Mouse (Mus musculus) right cerebral cortex, postnatal 4 days (tissue): Measurements from ENCODE around the gene Sorcs3.

ENCODE experiments used
- DNase-seq: peaks from one replicate; pipeline ENCODE4 v3.0.0-alpha.2; 2022

Sorcs3 gene

DNA sequence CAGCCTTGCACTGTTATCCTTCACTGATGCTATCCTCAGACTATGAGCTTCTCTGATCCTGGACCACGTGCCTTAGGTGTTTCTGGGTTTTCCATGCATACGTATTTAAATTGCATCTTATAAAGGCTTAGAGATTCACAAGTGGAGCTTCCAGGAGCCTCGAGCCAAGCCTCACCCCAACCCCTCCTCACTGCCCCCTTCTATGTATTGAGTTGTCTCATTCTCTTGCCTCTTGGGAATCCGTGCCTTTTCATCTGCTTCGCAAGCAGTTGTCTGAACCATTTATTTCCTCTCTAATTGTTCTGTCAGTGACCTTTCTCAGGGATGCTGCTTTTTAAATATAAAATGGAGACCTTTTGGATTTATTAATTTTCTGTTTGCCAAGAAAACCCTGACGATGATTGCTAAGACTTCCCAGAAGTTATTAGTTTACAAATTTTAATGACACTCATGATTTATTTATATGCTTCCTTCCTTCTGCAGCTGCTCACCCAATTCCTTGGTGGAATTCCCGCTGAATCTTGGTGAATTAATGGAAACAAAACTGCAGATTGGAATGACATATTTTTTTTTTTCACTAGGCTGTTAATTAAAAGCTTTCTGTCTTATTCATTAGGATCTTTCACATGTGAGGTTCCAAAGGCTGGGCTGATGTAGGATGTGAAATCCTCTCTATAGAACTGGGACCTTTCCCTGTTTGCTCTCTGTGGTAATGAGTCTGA lies 199.1 kb downstream of the Sorcs3 start:
- DNase-seq: no peak

DNA sequence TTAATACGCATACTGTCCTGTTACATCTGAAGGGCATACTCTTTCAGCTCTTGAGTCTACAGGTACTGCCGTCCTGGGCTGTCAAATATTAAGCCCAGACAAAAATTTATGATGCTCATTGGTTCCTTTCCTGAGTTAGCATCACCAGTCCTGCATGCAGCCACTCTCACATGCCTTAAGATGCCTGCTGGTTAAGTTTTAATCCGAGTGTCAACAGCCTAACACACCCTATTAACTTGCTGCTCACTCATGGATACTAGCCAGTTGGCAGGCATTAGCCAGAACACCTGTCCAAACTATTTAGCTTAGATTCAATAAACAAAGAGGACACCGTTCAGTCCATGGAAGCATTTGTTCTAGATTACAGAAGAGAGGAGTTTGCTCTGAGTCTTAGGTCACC lies 202.4 kb downstream of the Sorcs3 start:
- DNase-seq: no peak

DNA sequence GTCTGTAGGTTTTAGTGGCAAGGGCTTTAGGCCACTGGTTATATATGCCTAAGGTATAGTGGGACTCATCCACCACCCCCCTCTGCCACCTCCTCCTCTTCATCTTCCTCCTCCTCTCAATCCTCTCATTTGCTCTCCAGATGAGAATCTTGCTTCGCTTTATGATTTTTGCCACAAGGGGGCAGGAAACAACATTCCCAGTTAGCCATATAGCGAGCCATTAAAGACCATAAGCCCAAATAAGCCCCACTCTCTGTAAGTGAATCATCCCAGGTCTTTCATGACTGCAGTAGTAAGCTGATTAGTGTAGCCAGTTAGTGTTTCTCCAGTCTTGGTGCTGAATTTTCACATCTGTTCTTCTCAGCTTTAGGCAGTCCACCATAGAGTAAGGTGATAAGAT lies 205.5 kb downstream of the Sorcs3 start:
- DNase-seq: no peak

DNA sequence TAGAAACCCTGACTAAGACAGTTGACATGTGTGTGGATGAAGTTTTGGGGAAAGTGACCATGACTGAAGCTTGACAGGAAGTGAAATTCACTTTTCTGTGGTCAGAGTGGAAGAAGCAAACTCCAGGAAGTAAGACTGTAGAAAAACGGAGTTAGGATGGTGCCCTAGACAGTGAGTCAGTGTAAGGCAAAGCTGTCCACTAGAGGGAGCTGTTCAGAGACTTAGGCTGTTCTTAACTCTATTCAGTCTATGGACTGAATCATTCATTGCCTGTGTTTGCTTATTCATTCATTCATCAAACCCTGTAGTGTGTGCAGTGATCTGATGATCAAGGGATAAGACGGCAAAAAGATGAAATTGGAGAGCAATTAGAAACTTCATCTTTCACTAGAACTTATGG lies 208.0 kb downstream of the Sorcs3 start:
- peak; percentile 23 for DNase-seq

DNA sequence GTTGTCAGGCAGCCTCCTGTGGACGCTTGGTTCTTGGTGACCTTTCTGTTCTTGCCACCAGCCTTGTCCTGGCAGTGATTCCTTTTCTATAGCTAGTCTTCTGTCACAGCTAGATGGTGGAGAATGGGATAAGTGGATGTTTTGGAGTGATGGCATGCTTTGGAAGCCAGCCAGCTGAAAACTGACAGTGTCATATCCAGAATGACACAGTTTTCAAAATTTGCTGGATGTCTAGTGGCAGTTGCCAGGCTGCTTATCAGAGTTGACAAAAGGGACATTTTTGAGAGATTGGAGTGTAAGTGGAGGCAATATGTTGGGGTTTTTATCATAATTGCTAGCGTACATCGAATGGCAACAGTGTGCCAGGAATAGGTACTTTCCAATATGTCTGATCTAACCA lies 212.5 kb downstream of the Sorcs3 start:
- no peak for DNase-seq

DNA sequence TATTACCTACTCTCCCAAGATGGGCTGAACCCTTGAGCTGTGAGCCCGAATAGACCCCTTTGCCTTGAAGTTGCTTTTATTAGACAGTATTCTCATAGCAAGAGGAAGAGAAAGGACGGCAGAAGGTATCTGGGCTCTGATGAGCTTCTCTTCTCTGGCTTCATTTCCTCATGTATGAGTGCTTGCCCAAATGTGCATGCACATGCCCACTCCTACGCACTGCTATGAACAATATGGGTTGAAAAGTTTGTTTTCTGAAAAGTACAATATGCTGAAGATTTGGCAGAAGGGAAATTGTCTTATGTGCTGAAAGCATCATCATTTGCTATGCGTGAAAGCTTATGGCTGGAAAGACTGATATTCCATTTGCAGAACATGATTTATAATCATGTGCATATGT lies 223.4 kb downstream of the Sorcs3 start:
- DNase-seq: no peak

DNA sequence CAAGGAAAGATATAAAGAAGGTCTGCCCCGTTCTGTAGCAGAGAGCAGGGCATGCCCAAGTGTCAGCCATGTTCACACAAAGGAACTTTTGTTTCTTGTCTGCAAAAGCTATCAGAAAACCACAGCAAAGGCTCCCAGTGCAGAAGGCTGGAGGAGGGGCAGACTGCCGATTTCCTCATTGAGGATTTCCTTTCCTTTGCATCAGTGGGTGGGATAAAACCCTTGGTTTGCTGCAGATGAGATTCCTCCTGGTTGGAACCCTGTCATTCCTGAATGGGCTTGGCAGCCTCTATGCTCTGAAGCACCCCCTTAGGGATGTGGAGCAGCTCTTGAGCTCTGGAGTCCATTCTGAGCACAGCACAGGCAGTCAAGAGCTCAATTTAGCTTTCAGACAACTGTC lies 223.9 kb downstream of the Sorcs3 start:
- peak; percentile 6 for DNase-seq

DNA sequence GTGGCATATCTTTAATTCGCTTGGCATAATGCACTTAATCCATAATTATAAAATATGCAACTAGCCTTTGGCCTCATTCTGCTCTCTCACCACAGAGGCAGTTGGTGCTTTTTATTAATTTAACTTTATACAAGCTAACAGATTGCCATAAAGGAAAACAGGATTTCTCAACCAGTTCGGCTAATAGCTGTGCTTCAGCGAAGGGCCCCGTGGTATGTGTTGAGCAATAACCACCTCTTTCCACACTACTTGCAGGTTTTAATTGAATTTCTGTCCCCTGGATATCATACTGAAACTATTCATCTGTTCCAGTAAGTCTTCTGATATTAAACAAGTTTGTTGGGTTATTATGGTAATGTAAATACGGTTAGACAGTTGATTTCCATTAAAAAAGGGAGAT lies 224.5 kb downstream of the Sorcs3 start:
- DNase-seq: no peak

DNA sequence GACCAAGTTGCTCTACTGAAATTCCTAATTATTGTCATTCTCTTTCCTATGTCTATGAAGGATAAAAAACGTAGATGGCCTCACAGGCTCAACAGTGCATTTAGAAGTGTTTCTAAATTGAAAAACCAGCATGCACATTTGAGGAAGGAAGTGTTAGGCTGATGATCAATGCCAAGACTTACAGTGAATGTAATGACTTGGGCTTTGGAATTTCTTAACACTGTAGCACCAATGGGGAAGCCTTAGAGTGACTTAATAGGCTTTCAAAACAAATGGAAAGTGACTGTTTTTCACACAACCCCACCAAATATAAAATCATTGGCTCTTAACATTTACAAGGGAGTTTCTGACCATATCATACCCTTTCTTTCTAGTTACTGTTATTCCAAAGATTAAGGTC lies 232.6 kb downstream of the Sorcs3 start:
- no peak for DNase-seq

DNA sequence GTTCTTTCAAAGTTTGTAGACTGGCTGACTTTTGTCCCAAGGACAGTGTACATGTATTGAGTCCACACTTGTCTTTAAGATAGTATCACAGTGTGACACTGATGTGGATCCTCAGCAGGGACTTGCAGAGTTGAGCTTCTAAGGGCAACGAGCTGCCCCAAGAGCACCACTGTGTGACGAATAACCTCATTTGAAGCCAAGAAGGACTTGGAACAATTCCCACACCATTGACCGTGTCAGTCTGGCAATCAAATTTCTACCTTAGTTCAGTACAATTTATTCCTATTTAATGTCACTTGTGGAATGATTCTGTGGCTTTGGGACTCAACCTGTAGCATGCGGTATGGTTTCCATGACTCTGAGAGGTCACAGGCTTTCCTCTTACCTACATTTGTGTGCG lies 255.3 kb downstream of the Sorcs3 start:
- no peak for DNase-seq

DNA sequence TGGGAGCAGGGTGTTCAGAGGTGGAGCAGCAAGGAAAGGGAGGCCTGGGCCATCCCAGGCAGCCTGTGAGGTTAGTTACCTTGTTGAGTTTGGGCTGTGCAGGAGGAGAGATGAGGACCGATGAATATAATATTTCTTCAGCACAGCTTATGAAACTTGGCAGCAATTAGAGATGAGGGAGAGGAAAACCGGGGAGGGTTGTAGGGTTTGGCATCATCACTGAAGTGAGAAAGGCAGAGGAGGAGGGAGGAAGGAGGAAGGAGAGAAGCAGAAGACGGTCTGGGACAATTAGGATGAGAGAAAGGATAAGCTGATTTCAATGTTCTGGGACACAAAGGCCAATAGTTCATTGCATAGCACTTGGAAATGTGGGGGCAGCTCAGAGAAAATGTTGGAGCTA lies 256.6 kb downstream of the Sorcs3 start:
- no peak for DNase-seq

DNA sequence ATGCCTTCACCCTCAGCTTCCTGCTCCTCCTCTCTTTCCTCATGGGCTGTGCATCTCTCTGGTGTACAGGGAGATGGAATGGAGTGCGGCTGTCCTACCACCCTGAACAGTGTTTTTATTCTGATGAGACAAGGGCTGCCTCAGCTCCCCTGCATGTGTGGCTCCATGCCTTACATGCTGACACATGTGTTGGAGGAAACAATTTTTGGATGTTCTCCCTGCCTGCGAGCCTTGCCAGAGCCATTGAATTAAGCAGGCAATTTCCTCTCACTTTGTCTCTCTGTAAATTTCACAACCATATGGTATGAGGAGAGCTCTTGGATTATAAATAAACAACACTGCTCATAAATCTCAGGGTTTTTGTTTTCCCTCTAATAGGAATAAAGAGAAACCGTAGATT lies 257.7 kb downstream of the Sorcs3 start:
- DNase-seq: peak; percentile 11

DNA sequence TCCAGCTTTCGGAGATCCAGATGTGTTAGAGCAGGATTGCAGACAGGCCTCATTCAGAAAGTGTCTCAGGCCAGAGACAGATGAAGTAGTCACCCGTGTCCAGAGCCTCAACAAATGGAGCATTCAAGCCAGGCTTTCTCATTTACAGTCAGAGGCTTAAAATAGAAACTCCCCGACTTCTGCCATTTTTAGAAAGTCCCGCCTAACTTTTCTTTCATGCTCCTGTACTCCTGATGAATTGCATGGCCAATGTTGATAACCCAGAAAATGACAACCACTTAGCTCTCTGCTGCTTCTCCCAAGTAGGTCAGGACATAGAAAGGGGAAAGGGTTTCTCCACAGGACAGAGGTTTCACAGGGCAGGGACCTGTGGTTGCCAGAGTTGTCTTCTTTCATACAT lies 261.6 kb downstream of the Sorcs3 start:
- no peak for DNase-seq

DNA sequence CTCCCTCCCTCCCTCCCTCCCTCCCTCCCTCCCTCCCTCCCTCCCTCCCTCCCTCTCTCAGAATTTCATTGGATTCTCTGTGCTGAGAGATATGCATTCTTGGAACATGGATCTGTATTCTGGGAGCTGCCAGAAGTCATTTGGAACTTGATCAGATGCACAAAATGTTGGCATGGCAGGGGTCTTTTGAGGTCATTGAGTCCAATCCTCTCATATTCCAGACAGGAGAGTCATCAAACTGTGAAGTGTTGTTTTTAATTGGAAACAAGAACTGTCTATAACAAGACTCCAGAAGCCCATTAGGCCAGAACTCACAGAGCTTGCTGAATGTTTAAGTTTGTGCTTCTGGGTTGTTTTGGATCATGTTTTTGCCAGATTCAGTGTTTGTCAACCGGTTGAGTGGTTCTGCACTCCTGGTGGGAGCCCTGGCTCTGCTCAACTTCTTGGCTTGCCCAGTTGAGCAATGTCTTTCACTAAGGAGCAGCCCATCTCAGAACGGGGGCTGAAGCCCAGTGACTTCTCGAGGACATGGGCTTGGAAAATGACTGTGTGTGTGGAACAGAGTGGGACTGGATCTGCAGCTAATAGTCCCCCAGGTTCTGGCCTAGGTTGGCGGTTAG lies 264.1 kb downstream of the Sorcs3 start:
- DNase-seq: no peak

DNA sequence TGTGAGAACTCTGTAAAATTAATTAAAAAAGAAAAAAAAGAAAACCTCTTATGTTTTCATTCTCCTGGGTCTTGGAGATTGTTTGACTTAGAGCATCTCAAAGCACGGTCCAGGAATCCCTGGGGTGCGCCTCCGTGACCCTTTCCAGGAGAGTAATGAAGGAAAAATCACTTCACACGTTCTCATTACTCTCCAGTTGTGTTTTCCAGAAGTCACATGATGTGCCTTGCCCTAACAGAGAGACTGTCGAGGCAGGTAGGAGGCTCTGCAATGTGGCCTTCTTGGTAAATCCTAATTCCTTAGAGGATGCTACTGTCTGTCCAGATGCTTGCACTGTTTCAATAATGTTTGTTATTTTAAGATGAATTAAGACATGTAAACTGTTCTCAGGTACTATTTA lies 266.1 kb downstream of the Sorcs3 start:
- DNase-seq: no peak

DNA sequence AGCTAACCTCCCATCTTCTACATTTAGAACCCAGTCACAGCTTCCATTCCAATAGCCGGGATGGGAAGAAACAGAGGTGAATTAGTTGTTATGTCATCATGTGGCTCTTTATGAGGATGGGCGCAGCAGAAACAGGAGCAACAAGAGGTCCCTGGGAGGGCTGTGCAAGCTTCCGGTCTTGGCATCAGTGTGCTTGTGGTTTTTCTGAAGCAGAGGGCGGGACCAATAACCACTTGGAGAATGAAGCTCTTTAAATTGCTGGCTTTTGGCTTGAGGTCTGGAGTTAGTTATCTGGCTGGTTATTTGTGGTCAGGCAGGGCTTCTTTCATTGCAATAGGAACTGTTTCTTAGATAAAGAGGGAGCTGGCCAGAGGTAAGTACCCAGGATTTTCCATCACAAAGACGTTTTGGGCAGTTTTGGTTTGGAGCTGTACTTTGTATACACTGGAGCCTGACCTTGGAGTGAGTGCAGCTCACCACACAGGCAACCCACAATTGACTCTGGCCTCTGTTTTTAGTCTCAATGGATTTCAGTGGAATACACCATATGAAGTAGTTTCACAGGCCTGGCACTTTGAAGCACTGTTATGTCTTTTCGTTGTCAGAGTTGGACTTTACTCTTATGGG lies 270.1 kb downstream of the Sorcs3 start:
- DNase-seq: no peak

DNA sequence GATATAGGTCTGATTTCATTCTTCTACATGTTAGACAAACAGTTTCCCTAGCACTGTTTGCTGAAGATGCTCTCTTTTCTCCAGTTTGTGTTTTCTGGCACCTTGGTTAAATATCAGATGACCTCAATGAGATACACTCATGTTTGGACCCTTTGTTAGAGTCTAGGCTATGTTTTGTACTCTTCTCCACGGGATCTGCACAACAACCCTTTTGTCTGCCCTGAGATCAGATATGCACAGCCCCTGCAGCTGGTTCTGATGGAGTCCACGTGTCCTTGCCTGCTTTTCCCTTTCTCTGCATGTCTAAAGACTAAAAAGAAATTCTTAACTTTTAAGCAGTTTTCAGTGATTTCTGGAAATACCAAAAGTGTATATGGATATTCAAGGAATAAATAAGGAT lies 273.0 kb downstream of the Sorcs3 start:
- DNase-seq: no peak

DNA sequence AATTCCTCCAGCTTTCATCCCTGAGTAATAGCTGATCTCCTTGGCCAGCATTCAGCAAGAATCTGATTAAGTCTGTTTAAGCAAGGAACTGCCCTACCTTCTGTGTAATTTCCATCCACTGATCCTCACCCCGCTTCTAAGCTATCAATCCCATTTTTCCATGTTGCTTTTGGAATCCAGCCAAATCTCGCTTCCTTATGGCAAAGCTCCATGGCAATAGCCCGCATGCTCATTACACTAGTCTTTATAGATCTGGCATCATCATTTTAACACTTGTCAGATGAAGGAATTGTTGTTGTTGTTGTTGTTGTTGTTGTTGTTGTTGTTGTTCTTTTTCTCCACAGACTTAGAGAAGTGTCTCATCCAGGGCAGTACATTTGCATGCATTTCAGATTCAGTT lies 277.1 kb downstream of the Sorcs3 start:
- no peak for DNase-seq

DNA sequence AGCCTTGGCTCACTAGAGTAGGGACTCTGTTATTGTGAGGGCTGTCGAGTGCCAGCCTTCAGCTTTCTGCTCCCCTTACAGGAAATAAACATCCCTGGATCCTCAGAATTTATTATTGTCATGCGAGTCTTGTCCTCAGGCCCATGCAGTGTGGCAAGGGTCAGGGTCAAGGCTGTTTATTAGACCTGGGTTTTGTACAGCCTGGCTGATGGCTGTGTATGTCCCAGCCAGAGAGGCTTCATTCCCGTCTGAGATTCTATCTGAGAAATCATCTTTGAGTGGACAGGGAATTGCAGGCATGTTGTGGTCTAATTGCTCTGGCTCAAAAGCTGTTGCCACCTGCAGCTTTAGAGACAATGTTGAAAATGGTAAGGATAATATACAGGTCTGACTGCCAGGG lies 285.3 kb downstream of the Sorcs3 start:
- DNase-seq: no peak

DNA sequence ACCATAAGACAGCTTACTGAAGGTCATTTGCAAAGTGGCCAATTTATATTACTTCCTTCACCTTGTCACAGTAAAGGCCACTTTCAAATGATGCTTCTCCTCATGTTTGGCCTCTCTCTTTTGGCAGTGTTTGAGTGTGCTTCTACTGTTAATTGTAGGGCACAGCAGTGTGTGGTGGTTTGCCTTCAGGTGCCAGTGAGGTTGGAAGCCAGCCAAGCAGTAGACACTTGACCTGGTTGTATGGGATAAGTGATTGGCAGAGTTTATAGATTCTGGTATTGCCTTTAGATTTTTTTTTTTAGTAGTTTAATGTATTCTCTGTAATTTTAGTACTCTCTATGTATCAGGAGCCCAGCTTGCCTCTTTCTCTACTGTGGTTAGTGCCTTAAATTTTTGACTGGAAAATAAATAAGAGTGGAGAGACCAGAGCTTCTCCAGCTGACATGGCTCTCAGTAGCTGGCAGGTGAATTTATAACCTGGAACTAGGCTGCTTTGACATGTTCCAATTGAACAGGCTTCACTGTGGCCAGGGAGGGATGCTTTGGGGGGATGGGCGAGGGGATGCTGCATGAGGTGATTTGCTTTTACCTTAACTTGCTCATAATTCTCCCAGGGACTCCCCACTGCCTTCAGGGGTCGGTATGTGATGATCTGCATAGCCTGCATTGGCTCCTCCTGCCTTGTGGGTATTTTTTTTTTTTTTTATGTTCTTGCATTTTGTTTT lies 298.2 kb downstream of the Sorcs3 start:
- no peak for DNase-seq

DNA sequence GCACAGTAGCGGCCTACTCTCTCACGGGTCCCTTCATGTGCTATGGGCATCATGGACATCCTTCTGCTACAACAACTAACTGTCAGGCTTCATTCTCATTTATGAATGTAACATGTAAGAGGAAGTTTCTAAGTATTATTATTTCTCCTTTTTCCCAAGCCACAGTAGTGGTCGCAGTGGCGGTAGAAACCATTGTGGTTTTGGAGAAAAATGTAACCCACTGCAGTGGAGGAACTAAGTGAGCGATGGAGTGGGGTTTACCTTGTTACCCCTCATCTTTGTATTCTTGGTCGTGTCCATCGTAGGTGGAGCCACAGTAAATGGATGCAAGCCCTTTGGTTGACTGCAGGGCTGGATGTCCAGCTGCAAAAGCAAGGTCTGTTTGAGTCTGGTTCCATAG lies 318.0 kb downstream of the Sorcs3 start:
- no peak for DNase-seq

DNA sequence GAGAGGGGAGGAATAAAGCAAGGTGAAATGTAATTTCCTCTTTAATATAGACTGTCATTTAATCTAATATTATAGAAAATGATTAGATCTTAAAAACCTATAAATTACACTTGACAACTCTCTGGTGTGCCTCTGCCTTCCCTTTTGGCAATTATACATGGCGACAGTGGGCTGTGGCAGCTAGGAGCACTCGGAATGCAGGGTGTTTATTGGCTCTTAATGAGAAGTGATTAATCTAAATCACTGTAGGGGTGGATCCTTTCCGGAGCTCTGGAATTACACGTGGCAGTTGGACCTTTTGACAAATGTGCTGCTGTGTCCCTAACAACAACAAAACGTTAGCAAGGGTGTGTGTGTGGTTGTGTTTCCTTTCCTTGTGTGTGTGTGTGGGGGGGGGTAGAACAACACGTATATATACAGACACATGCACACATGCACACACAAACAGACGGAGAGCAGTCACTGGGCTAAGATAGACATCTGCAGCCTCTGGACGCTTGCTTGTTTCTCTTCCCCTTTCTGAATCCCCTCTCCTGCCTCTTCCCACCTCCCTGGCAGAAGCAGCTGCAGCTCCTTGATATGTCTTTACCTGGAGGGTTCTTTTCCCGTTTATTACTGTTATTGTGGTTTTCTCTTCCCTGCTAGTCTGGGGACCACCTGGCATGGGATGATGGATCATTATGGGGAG lies 318.8 kb downstream of the Sorcs3 start:
- DNase-seq: no peak

DNA sequence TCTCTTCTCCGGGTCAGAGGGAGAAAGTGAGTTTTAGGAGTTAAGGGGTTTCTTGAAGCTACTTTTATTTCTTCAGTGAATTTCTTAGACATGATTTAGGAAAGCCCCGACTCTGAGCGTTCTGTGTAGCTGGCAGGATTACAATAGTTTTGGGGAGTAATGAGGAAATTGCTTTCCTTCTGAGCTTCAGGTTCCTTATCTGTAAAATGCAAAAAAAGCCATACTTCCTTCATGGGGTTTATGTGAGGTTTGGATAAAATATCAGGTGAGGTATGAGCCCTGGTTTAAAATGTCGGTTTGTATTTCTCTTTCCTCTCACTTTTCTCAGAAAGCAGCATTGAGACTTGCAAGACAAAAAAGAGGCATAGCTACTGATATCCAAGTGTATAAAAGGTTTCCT lies 327.8 kb downstream of the Sorcs3 start:
- DNase-seq: no peak
